Mouse (Mus musculus) 416B (cell line): ENCODE results near the gene Insm2.
"Not testable (repeated sequence)": the region's sequence is repeated elsewhere in the genome, so short reads cannot be mapped to it uniquely, and the experiment has no call there.

Experiments
- DNase-seq: peaks from one replicate; pipeline ENCODE4 v3.0.0; 2011; ENCODE audit warnings: low read depth

The Insm2 gene

DNA sequence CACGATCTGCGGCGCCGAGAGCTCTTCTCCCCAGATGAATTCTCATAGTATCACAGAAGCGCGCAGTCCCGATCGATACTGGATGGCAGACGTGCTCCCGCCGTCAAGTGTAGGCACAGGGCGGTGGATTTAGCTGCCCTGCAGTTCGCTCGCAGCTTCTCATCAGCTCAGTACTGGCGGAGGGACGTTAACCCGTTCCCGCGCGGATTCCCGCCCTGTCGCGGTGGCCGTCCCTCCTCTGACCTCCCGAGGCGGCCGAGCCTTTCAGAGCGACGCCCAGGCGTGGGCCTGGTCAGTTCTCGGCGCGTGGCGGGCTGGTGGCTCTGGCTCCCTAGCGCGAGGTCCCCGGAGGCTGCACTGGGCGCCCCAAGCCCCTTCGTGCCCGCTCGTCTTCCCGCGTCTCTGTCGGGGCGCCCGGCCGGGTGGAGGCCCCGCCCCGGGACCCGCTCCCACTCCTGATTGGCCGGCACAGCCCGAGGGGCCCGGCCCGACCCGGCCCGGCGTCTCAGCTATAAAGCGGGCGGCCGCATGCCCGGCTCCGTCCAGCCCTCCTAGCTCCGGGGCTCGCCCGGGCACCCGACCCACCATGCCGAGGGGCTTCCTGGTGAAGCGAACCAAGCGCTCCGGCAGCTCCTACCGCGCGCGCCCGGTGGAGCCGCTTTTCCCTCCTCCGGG, at the start of gene Insm2:
Gene Insm2 (plus strand): TSS at position 541 of the 675 bp plus-strand sequence.
- DNase-seq, result no peak

DNA sequence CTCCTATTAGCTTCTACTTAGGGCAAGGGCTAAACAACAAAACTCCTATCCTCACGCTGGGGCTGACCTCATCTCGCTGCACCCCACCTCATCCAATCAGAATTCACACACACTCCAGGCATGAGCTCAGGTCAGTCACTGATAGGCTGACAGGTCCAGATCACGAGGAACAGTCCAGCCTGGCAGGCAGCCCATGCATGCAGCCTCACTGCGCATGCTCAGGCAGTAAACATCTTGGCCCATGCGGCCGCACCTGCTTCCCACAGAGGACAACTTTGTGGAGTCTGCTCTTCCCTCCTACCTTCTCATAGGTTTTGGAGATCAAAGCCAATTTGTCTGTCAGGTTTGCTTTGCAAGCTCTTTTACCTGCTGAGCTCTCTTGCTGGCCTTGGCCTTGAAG, 44.3 kb upstream of the Insm2 start:
- DNase-seq, result not testable (repeated sequence)

- no peak for DNase-seq
Measured at GRCm38 (mm10) chr12:55557866-55558265, 41.4 kb upstream of the Insm2 start.

DNA sequence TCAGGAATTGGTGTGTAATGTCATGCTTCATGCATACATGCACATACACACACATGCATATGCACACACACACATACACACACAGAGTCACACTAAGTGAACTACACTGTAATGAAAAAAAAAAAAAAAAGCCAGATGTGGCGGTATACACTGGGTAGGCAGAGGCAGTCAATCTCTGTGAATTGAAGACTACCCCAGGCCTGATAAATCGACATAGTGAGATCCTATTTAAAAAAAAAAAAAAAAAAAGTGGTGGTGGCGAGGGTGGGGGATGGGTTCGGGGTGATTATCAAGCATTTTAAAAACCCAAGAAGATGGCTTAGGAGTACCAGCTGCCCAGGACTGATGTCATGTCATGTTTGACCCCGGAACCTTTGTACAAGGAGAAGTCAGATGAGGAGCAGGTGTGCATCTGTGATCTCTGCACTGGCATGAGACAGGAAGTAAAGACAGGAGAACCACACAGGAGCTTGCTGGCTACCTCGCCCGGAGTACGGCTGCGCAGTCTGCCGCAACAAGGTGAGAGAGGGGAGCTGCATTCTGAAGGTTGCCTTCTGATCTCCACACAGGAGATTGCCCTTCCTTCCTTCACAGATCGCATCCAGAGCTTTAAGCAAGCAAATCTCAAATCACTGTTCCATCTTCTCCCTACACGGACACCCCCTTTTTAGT, 39.9 kb upstream of the Insm2 start:
- no peak for DNase-seq

DNA sequence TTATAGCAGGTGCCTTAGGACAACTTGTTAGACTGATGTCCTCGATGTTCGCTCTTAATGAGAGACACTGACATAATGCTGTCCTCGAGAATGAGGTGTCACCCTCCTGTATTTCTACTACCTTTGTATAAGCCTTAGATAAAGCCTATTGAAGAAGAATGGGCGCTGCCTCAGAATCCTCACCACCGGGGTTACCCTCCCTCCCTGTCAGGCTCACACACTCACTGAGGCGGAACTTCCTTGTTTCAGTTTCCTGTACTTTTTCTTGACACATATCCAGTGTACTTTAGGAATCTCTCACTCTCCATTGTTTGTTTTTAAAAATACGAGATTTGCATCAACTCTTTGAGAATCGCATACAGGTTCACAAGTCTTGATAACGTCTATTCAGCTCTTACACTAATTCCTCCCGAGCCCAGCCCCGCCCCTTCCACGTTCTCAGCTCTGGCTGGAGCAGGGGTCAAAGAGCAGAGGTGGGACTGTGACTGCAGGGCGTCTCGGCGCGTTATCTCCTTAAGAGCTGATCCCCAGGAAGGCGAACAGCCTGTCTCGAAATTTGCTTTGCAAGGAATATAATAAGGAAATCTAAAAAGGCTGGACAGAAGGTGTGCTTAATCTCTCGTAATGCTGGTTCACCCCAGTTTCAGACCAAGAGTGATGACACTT, 39.1 kb upstream of the Insm2 start:
- peak; percentile 68 for DNase-seq

DNA sequence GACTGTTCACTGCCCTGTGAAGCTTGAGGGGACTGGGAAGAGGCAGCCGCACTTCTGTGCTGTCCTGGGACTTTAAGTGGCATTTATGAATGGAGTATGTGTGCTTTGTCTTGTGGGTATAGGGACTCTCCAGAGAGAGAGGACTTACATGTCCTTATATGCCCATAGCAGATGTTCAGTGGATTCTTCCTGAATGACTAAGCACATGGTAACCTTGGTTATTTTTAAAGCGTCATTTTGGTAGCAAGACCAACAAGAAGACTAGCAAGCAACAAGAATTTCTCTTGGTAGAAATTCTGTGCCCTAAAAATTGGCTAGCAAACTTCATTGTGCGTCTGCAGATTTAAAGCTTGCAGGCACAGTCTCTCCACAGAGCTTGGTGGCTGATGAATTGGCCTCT, 35.5 kb upstream of the Insm2 start:
- peak; percentile 66 for DNase-seq

- DNase-seq, result peak; percentile 7
Measured at GRCm38 (mm10) chr12:55564187-55564963, 34.9 kb upstream of the Insm2 start.

DNA sequence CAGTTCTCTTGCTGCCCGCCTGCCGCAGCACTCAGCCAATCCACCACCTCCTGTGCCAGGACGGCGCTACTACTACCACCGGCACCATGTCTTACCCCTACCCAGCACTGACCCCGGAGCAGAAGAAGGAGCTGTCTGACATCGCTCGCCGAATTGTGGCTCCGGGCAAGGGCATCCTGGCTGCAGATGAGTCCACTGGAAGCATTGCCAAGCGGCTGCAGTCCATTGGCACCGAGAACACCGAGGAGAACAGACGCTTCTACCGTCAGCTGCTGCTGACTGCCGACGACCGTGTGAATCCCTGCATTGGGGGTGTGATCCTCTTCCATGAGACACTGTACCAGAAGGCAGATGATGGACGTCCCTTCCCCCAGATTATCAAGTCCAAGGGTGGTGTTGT, 34.0 kb upstream of the Insm2 start, which contains the start of gene Aldoart2:
Gene Aldoart2 (plus strand): TSS at position 34 of the 400 bp plus-strand sequence.
- no peak for DNase-seq

- no peak for DNase-seq
Measured at GRCm38 (mm10) chr12:55565867-55566266, 33.4 kb upstream of the Insm2 start.

DNA sequence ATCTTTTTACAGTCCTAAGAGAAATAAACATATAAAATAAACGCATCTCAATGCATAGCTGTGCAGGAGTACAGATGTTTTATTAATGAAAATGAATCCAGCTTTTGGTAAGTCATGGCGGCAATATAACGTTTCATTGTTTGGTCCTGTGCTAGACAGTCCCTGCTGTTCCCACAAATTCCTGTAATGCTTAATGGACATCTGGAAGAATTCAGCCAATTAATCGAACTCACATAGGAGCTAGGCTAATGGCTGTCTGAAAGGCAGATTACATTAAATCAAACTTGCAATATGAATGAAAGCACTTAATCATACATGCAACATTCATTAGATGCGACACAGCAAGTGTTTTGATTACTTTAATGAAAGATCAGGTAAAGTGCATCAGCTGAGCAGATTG, 32.4 kb upstream of the Insm2 start:
- DNase-seq, result no peak

DNA sequence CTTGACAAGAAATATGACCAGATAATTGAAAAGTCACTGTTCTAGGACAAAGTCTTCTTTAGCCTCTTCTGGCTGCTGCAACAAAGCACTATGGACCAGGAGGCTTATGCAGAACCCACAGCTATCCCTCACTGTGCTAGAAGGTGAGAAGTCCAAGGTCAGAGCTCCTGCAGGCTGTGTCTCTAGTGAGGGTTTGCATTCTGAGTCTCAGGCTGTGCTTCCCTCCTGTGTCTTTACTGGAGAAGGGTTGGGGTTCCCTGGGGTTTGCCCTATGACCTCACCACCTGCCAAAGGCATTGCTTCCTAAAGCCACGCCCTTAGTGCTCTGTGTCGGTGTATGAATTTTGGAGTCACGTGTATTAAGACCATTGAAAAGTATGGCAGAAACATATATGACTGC, 30.8 kb upstream of the Insm2 start:
- DNase-seq, result peak; percentile 12

GRCm38 (mm10) chr12:55569676-55570075, 29.6 kb upstream of the Insm2 start:
- DNase-seq, result peak; percentile 84

GRCm38 (mm10) chr12:55570646-55571045, 28.6 kb upstream of the Insm2 start:
- no peak for DNase-seq

DNA sequence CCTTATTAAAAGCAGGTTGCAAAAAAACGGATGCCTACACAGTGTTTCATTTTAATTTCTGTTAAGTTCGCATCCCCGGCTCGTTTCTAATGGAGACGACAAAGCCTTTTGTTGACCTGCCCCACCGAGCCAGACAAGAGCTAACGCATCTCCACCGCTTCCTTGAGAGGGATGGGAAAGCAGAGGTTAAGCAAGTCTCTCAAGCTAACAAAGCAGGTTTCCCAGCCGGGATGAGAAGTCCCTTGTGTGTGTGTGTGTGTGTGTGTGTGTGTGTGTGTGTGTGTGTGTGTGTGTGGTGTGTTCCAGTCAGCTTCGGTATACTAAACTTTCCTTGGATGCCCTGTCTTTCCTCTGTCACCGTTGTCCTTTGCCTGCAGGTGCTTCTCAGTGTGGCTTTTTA, 28.0 kb upstream of the Insm2 start:
- DNase-seq, result no peak

DNA sequence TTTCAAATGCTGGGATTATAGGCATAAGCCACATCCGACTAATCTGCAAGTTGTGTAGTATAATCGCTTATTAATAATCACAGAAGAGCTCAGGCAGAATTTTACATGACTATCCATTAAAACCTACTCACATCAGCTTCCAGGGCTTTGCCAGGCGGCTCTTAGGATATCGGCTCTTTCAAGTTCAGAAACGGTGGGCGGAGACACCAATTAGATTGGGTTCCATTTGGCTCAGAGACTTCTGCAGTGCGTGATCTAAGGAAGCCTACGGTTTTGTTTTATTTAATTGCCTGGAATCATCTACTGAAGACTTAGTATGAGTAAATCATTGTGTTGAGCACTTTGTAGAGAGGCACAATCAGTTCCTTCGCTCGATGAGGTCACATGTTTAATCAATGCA, 27.6 kb upstream of the Insm2 start:
- no peak for DNase-seq

DNA sequence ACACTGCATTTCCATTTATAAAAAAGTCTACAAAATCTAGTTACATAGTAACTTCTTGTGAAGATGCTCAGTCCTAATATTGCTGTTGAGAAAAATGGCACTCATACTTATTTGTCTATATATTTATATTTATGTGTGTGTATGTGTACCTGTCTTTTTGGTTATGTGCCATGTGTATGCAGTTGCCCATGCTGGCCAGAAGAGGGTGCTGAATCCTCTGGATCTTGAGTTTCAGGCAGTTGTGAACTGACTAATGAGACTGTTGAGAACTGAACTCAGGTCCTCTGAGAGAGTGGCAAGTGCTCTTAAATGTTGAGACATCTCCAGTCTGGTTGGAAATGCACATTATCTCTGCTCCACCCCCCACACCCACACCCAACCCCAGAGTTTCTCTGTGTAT, 26.1 kb upstream of the Insm2 start:
- peak; percentile 19 for DNase-seq

DNA sequence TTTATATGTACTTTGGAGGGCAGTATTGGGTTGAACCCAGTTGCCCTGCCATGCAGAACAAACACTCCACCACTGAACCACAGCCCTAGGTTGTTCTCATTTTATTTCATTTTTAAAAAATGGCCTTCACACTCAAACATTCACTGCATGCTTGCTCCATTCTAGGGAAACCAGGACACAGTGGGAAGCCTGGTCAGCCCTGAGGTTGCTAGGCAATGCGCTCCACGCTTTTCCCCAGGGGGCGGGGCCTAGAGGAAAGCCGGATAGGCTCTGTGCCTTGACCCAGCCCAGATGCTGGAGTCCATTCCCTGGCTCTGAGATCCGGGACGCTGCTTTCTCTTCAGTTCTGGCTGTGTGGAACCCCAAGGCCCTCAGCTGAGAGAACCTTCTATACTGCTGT, 25.4 kb upstream of the Insm2 start:
- DNase-seq, result no peak

DNA sequence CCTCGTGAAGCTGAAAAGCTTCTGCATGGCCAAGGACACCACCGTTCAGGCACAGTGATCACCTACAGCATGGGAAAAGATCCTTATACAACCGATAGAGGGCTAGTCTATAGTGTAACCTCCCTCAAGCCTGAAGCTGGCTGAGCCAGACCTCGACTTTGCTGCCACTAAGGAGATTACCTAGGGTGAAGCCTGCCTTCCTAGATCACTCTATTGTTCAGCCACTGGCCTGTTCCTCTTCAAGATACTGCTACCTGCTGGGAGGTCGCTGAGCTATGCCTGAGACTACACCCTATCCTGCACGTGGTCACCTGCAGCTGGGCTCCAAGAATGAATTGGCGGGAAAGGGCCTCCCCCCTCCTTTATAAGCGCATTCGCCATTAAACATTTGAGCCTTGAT, 12.3 kb upstream of the Insm2 start:
- DNase-seq, result not testable (repeated sequence)

DNA sequence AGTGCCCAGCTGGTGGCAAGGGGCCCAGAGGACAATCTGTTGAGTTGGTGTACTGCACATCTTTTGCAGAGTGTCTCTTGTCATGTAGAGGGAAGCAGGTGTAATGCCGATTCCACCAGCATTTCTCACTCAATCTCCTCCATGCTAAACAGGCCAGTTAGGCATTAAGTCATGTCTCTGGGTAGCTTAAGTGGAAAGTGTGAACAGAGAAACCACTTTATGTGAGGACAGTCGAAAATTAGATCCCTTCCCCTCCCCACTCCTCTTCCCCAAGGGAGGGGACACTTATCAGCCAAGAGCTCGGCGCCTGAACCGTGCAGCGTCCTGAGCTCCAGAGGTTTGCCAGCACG, 715 bp upstream of the Insm2 start:
- DNase-seq, result no peak

- DNase-seq, result no peak
Measured at GRCm38 (mm10) chr12:55599639-55600502, 644 bp downstream of the Insm2 start.

- no peak for DNase-seq
Measured at GRCm38 (mm10) chr12:55600503-55600994, 1.3 kb downstream of the Insm2 start.
